Mouse (Mus musculus): Measurements from ENCODE around the gene Olfr558. TPM values are rescaled to one million over a fixed set of nuclear protein-coding genes. Genes with fewer than 3 reads are reported as not detected.

Olfr558 gene
- not detected in 2 replicates for polyA plus RNA-seq (2016; fragmentation: Nextera tagmentation; extraction: Ambion mirVana)

GRCm38 (mm10) chr7:102701915-102702314 is at the start of gene Olfr558:
Olfr558 (plus strand) TSS chr7:102702215.
- H3K4me1 ChIP-seq: no peaks in the 10 kb centered on the region
- H3K27ac ChIP-seq: no peak within 1 kb of the TSS
- H3K4me3 ChIP-seq: no peak within 1 kb of the TSS
- no peaks in the 10 kb centered on the region for H3K27me3 ChIP-seq (ENCODE audit: poor library complexity, severe bottlenecking)
- H3K9me3 ChIP-seq: no peaks in the 10 kb centered on the region
- no peak for DNase-seq (ENCODE audit: extremely low spot score, low spot score)
- no peaks in the 10 kb centered on the region for H3K36me3 ChIP-seq (replicated peaks)

DNA sequence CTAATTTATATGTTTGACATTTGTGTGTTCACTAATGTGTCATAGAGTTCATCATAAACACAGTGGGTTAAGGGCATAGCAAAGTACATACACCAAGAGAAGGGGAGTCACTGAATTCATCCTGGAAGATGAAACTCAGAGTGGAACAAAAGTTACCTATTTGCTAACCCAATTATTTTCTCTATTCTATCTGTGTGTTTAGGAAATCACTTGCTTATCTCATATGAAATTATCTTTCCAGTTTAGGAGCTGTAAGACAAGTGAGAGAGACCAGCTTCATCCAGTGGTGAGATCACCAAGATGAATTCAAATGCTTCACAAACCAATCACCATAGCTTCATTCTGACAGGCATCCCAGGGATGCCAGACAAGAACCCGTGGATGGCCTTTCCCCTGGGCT is 43.5 kb upstream of the Olfr558 start, which contains the start of gene Olfr555:
Gene Olfr555 (plus strand): TSS at position 301 of the 400 bp plus-strand sequence.
- Histone ChIP-seq H3K4me3 (no peak within 1 kb of the TSS), H3K4me1 (no peaks in the 10 kb centered on the region), H3K9me3 (no peaks in the 10 kb centered on the region), H3K27ac (no peak within 1 kb of the TSS), H3K36me3 (replicated peaks) (no peaks in the 10 kb centered on the region), H3K27me3 (ENCODE audit: poor library complexity, severe bottlenecking) (no peaks in the 10 kb centered on the region)
- 73% methylated on average over 1 of the region's 1 CpGs for WGBS
- DNase-seq (ENCODE audit: extremely low spot score, low spot score): no peak

GRCm38 (mm10) chr7:102664599-102664998 is 37.4 kb upstream of the Olfr558 start, which contains the start of gene Olfr556:
Olfr556 (plus strand) TSS chr7:102664899.
- no peaks in the 10 kb centered on the region for H3K9me3 ChIP-seq
- DNase-seq (ENCODE audit: extremely low spot score, low spot score): no peak
- no peaks in the 10 kb centered on the region for H3K36me3 ChIP-seq (replicated peaks)
- no peaks in the 10 kb centered on the region for H3K4me1 ChIP-seq
- 59% methylated on average over 3 of the region's 3 CpGs for WGBS
- H3K4me3 ChIP-seq: no peak within 1 kb of the TSS
- no peak within 1 kb of the TSS for H3K27ac ChIP-seq
- H3K27me3 ChIP-seq (ENCODE audit: poor library complexity, severe bottlenecking): no peaks in the 10 kb centered on the region

- H3K27ac ChIP-seq: no peak overlapping the region
- no peaks in the 10 kb centered on the region for H3K36me3 ChIP-seq (replicated peaks)
- no peak for DNase-seq (ENCODE audit: extremely low spot score, low spot score)
- H3K27me3 ChIP-seq (ENCODE audit: poor library complexity, severe bottlenecking): no peaks in the 10 kb centered on the region
- no peak overlapping the region for H3K4me3 ChIP-seq
- 60% methylated on average over 2 of the region's 2 CpGs for WGBS
- H3K4me1 ChIP-seq: no peaks in the 10 kb centered on the region
- H3K9me3 ChIP-seq: no peaks in the 10 kb centered on the region
Observed at GRCm38 (mm10) chr7:102665378-102665777, 36.6 kb upstream of the Olfr558 start.

GRCm38 (mm10) chr7:102676225-102676624 is 25.8 kb upstream of the Olfr558 start:
- no peak overlapping the region for H3K27ac ChIP-seq
- H3K36me3 ChIP-seq (replicated peaks): 0 out of 2 replicates have a peak, but pooled peaks cover 5% of the 10 kb centered on the region
- no peak for DNase-seq (ENCODE audit: extremely low spot score, low spot score)
- no peaks in the 10 kb centered on the region for H3K4me1 ChIP-seq
- WGBS: 87% methylated on average over 2 of the region's 2 CpGs
- H3K4me3 ChIP-seq: no peak overlapping the region
- H3K27me3 ChIP-seq (ENCODE audit: poor library complexity, severe bottlenecking): no peaks in the 10 kb centered on the region
- no peaks in the 10 kb centered on the region for H3K9me3 ChIP-seq

GRCm38 (mm10) chr7:102681916-102682315 is 20.1 kb upstream of the Olfr558 start:
- Histone ChIP-seq H3K4me3 (no peak overlapping the region), H3K27ac (no peak overlapping the region), H3K9me3 (no peaks in the 10 kb centered on the region), H3K27me3 (ENCODE audit: poor library complexity, severe bottlenecking) (no peaks in the 10 kb centered on the region), H3K4me1 (peaks cover 7% of the 10 kb centered on the region; the same call in 1 of the 2 replicates), H3K36me3 (replicated peaks) (peaks cover 13% of the 10 kb centered on the region)
- DNase-seq (ENCODE audit: extremely low spot score, low spot score): no peak
- WGBS: 90% methylated on average over 1 of the region's 1 CpGs

GRCm38 (mm10) chr7:102686944-102687501 is 15.0 kb upstream of the Olfr558 start, which contains the start of gene Trim68:
Trim68 (minus strand) TSS chr7:102687327.
- H3K36me3 ChIP-seq (replicated peaks): peaks cover 5% of the 10 kb centered on the region
- under 1% methylated on average over 40 of the region's 40 CpGs for WGBS
- H3K27me3 ChIP-seq (ENCODE audit: poor library complexity, severe bottlenecking): no peaks in the 10 kb centered on the region
- peaks cover 13% of the 10 kb centered on the region; the same call in 1 of the 2 replicates for H3K4me1 ChIP-seq
- DNase-seq (ENCODE audit: extremely low spot score, low spot score): peak; percentile 89
- H3K4me3 ChIP-seq: peak within 1 kb of the TSS; percentile 58
- no peaks in the 10 kb centered on the region for H3K9me3 ChIP-seq
- peak within 1 kb of the TSS; percentile 86 for H3K27ac ChIP-seq

DNA sequence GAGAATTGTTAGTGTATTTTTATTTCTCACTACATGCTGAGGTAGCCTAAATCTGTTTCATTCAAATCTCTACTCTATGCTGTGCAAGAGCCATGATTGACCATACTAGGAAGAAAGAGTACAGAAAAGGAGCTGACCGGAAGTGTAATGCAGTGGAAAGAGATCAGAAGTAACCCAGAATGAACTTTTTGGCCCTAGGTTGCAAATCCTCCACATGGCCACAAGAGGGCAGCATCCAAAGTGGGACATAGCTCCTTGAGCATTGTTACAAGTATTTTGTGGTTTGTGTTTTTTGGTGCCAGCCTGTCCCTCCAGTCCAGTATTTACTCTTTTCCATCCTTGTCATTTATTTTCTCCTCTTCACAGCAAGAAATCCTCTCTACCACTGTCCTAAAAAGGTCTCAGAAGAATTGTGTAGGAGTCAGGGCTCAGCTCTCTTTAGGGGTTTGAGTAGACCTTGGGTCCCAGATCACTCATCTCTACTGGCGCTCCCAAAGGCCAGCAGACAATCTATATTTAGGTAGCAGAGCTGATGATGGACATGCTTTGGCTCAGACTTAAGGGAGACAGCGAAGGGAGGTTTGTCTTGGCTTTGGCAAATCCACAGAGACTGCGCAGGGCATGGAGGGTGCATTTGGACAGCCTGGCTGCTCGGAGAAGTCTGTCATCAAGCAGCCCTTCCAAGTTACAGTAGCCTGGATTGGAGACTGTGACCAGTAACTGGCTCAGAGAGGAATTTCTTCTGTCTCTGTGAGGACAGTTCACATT is 6.5 kb upstream of the Olfr558 start, which contains the start of gene Olfr557:
Gene Olfr557 (plus strand): TSS at position 553 of the 768 bp plus-strand sequence.
- no peaks in the 10 kb centered on the region for H3K9me3 ChIP-seq
- no peak within 1 kb of the TSS for H3K4me3 ChIP-seq
- 84% methylated on average over 5 of the region's 5 CpGs for WGBS
- no peaks in the 10 kb centered on the region for H3K27me3 ChIP-seq (ENCODE audit: poor library complexity, severe bottlenecking)
- no peaks in the 10 kb centered on the region for H3K4me1 ChIP-seq
- H3K27ac ChIP-seq: no peak within 1 kb of the TSS
- peak; percentile 25 for DNase-seq (ENCODE audit: extremely low spot score, low spot score)
- H3K36me3 ChIP-seq (replicated peaks): no peaks in the 10 kb centered on the region

DNA sequence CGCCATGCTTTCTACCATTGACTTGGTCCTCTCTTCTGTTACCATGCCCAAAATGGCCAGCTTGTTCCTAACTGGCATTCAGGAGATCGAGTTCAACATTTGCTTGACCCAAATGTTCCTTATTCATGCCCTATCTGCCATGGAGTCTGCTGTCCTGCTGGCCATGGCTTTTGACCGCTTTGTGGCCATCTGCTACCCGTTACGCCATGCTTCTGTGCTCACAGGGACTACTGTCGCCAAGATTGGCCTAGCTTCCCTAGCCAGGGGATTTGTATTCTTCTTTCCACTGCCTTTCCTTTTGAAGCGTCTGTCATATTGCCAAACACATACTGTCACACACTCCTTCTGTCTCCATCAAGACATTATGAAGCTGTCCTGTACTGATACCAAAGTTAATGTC is 3.6 kb upstream of the Olfr558 start:
- no peak for DNase-seq (ENCODE audit: extremely low spot score, low spot score)
- Histone ChIP-seq H3K27me3 (ENCODE audit: poor library complexity, severe bottlenecking) (no peaks in the 10 kb centered on the region), H3K4me3 (no peak overlapping the region), H3K36me3 (replicated peaks) (no peaks in the 10 kb centered on the region), H3K4me1 (no peaks in the 10 kb centered on the region), H3K9me3 (no peaks in the 10 kb centered on the region), H3K27ac (no peak overlapping the region)
- 94% methylated on average over 7 of the region's 7 CpGs for WGBS

- Histone ChIP-seq H3K9me3 (no peaks in the 10 kb centered on the region), H3K4me1 (no peaks in the 10 kb centered on the region), H3K36me3 (replicated peaks) (no peaks in the 10 kb centered on the region), H3K4me3 (no peak within 1 kb of the TSS), H3K27me3 (ENCODE audit: poor library complexity, severe bottlenecking) (no peaks in the 10 kb centered on the region), H3K27ac (no peak within 1 kb of the TSS)
- 51% methylated on average over 1 of the region's 1 CpGs for WGBS
- DNase-seq (ENCODE audit: extremely low spot score, low spot score): no peak
Observed at GRCm38 (mm10) chr7:102718970-102719369, 17.0 kb downstream of the Olfr558 start, which contains the start of gene Olfr33. Olfr33 (minus strand) TSS chr7:102719070.

DNA sequence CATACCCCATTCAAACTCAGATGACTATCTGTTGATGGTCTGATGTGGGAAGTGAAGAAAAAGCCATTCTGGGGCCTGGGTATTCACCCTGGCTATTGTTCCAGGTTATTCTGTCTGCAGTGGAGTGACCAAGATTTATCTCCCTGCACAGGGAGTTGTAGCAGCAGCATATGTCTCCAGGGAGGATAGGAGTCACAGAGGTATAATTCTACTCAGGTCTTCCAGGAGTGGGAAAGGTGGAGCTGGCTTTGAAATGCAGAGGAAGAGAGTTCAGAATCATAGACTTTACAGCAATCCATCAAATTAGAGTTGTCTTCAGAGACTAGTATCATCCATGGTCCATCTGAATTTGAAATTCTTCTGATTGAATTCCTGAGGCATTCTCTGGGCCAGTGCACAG is 25.4 kb downstream of the Olfr558 start, which contains the start of gene Olfr559:
Gene Olfr559 (minus strand): TSS at position 101 of the 400 bp plus-strand sequence.
- H3K27ac ChIP-seq: no peak within 1 kb of the TSS
- H3K36me3 ChIP-seq (replicated peaks): no peaks in the 10 kb centered on the region
- H3K4me3 ChIP-seq: no peak within 1 kb of the TSS
- no peaks in the 10 kb centered on the region for H3K4me1 ChIP-seq
- H3K9me3 ChIP-seq: no peaks in the 10 kb centered on the region
- DNase-seq (ENCODE audit: extremely low spot score, low spot score): no peak
- no peaks in the 10 kb centered on the region for H3K27me3 ChIP-seq (ENCODE audit: poor library complexity, severe bottlenecking)

GRCm38 (mm10) chr7:102733793-102734192 is 31.8 kb downstream of the Olfr558 start:
- Histone ChIP-seq H3K4me3 (no peak overlapping the region), H3K27me3 (ENCODE audit: poor library complexity, severe bottlenecking) (no peaks in the 10 kb centered on the region), H3K9me3 (no peaks in the 10 kb centered on the region), H3K27ac (no peak overlapping the region), H3K4me1 (no peaks in the 10 kb centered on the region), H3K36me3 (replicated peaks) (no peaks in the 10 kb centered on the region)
- DNase-seq (ENCODE audit: extremely low spot score, low spot score): no peak
- WGBS: 86% methylated on average over 1 of the region's 1 CpGs

GRCm38 (mm10) chr7:102737705-102738104 is 35.7 kb downstream of the Olfr558 start:
- H3K27me3 ChIP-seq (ENCODE audit: poor library complexity, severe bottlenecking): no peaks in the 10 kb centered on the region
- no peaks in the 10 kb centered on the region for H3K9me3 ChIP-seq
- no peaks in the 10 kb centered on the region for H3K36me3 ChIP-seq (replicated peaks)
- H3K4me3 ChIP-seq: no peak overlapping the region
- 63% methylated on average over 2 of the region's 2 CpGs for WGBS
- H3K4me1 ChIP-seq: no peaks in the 10 kb centered on the region
- DNase-seq (ENCODE audit: extremely low spot score, low spot score): no peak
- no peak overlapping the region for H3K27ac ChIP-seq
